Mouse (Mus musculus): ENCODE data around the gene Ebf1. TPM values are rescaled to one million over a fixed set of nuclear protein-coding genes. Genes with fewer than 3 reads are reported as not detected.

Ebf1 gene
- polyA plus RNA-seq, 1 experiment, result not detected

DNA sequence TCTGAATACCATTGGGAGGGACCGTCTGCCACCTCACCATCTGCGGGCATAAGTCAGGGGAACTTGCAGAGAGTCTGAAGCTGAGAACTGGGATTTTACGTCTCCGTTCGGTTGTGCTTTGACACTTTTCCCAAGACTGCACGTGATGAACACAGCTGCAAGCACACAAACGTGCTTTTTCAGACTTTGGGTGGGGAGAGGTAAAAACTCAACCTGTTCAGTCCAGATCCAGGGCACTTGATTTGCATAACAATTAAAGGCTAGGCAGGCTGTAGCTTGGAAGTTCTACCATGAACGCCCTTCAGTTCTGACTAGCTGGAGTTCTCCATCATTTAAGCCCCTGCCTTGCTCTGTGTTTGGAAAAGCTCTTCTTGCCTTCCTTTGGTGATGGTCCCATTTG is 246.8 kb downstream of the Ebf1 start:
- no peaks in the 10 kb centered on the region for H3K4me1 ChIP-seq (ENCODE audit: control insufficient read depth, insufficient read depth, low read length)
- TF ChIP-seq CTCF (IDR thresholded peaks at IDR 0.05; ENCODE audit: insufficient read depth, low read depth, low read length) (no peak), POLR2A (IDR thresholded peaks at IDR 0.05; ENCODE audit: insufficient read depth, low read depth, low read length) (no peak)
- H3K4me3 ChIP-seq (ENCODE audit: insufficient read depth, low read depth, low read length), result no peak overlapping the region
- WGBS, result 67% methylated on average over 8 of the region's 8 CpGs
- H3K27ac ChIP-seq (ENCODE audit: insufficient read depth, low read depth, low read length), result no peak overlapping the region

DNA sequence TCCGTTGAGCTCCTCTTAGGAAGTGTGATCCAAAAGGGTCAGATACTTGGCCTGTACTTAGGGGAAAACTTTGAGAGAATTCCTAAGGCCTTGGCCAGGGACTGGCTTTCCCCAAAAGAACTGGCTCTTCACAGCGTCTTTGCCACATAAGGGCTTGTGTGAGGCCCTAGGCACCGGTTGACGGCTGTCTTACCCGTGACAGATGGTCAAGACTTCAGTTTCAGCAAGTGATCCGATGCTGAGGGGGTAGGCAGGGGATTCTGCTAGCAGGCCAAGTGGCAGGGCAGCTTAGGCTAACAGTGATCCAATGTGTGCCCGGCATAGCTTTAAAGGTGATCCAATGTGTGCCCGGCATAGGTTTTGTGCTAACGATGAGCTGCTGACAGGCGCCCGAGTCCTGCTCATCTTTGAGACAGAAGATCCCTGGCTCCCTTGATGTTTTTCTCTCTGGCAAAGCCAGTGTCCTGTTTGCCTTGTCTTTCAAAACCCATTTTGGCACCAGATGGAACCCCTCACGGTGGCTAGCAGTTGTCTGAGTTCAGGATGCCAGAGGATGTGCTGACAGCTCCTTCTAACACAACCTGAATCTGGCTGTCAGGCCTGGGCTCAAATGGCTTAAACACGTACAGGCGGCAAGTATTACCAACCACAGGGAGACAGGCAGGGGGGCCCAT is 249.5 kb downstream of the Ebf1 start:
- WGBS, result 85% methylated on average over 14 of the region's 14 CpGs
- no peak for TF ChIP-seq CTCF (IDR thresholded peaks at IDR 0.05; ENCODE audit: insufficient read depth, low read depth, low read length)
- TF ChIP-seq POLR2A (IDR thresholded peaks at IDR 0.05; ENCODE audit: insufficient read depth, low read depth, low read length), result no peak
- Histone ChIP-seq H3K4me1 (ENCODE audit: control insufficient read depth, insufficient read depth, low read length) (no peaks in the 10 kb centered on the region), H3K27ac (ENCODE audit: insufficient read depth, low read depth, low read length) (no peak overlapping the region), H3K4me3 (ENCODE audit: insufficient read depth, low read depth, low read length) (no peak overlapping the region)

DNA sequence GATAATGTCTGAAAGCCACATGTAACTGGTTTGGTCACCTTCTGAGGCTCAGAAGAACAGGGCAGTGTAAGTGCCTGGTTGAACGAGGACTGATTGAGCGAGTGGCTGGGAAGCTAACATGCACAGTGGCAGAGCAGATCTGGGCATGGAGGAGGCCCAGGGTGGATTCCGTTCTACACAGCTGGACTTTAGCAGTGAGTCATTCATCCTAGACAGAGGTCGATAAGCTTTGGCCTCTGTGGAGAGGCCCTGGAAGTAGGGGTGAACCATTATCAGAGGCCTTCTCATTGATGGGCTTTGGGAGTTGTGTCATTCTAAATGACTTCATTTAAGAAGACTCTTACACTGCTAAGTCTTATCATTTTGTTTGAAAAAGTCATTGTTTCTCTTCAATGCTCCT is 250.3 kb downstream of the Ebf1 start:
- Histone ChIP-seq H3K27ac (ENCODE audit: insufficient read depth, low read depth, low read length) (no peak overlapping the region), H3K4me3 (ENCODE audit: insufficient read depth, low read depth, low read length) (no peak overlapping the region), H3K4me1 (ENCODE audit: control insufficient read depth, insufficient read depth, low read length) (no peaks in the 10 kb centered on the region)
- WGBS, result 91% methylated on average over 4 of the region's 4 CpGs
- no peak for TF ChIP-seq CTCF (IDR thresholded peaks at IDR 0.05; ENCODE audit: insufficient read depth, low read depth, low read length)
- no peak for TF ChIP-seq POLR2A (IDR thresholded peaks at IDR 0.05; ENCODE audit: insufficient read depth, low read depth, low read length)

DNA sequence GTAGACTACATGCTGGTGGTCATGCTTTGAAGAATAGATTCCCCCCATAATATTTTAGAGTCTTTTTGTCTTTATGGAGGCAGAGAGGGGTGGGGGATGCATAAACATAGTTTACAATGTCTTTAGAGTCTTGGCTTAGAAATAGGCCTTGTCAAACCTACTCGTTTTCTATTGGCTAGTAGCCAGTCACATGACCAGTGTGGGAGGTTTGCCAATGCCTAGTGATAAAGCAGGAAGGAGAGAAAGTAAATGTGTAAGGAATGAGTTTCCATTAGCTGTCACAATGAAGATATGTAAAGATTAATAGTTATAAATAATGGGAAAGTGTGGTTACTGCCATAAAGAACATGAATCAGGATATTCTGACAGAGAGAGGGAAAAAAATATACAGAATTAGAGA is 256.8 kb downstream of the Ebf1 start:
- TF ChIP-seq CTCF (IDR thresholded peaks at IDR 0.05; ENCODE audit: insufficient read depth, low read depth, low read length), result no peak
- no peak for TF ChIP-seq POLR2A (IDR thresholded peaks at IDR 0.05; ENCODE audit: insufficient read depth, low read depth, low read length)
- H3K4me3 ChIP-seq (ENCODE audit: insufficient read depth, low read depth, low read length), result no peak overlapping the region
- H3K27ac ChIP-seq (ENCODE audit: insufficient read depth, low read depth, low read length), result no peak overlapping the region
- 13% methylated on average over 1 of the region's 1 CpGs for WGBS
- no peaks in the 10 kb centered on the region for H3K4me1 ChIP-seq (ENCODE audit: control insufficient read depth, insufficient read depth, low read length)

DNA sequence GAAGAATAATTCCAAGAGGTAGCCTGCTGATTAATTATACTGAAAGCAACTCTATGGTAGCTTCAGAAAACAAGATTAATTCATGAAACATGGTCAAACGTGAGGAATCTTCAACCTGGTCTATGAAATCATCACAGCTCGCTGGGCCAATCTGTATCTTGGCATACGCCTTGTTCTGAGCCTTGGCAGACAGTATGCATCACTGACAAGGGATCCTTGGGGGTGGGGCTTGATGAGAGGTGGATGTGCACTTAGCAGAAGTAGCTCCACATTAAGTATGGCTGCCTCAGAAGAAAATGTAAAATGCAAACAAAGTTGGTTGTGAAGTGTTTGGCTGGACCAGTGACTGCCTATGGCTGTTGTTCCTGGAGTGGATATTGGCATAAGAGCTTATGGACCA is 258.1 kb downstream of the Ebf1 start:
- 67% methylated on average over 3 of the region's 3 CpGs for WGBS
- H3K4me1 ChIP-seq (ENCODE audit: control insufficient read depth, insufficient read depth, low read length), result no peaks in the 10 kb centered on the region
- TF ChIP-seq POLR2A (IDR thresholded peaks at IDR 0.05; ENCODE audit: insufficient read depth, low read depth, low read length), result no peak
- TF ChIP-seq CTCF (IDR thresholded peaks at IDR 0.05; ENCODE audit: insufficient read depth, low read depth, low read length), result no peak
- no peak overlapping the region for H3K4me3 ChIP-seq (ENCODE audit: insufficient read depth, low read depth, low read length)
- no peak overlapping the region for H3K27ac ChIP-seq (ENCODE audit: insufficient read depth, low read depth, low read length)

DNA sequence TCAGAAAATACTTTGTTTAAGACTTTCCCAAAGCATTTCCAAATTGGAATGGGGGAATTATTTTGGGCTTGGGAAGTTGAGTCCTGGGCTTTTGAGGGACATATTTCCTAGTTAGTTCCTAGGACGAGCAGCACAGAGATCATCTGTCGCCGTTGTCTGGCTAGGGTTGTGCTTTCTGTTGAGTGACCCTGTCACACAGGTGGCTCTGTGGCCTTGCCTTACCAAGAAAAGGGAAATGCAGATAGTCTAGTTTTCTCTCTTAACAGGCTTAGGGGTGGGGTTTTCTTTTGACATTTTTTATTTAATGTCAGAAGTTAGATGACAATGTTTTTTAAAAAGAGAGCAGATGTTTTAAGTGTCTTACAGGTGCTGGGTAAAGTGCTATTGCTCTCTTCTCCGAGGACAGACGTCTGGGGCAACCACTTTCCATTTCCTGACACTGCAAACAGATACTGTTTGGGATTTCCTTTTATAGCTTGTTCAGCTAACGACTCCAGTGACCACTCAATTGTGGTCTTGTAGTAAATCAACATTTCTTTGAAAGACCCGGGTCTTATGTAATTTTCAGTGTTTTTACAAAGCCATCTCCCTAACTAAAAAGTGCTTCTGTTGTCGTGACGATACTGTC is 264.1 kb downstream of the Ebf1 start:
- Histone ChIP-seq H3K4me3 (ENCODE audit: insufficient read depth, low read depth, low read length) (no peak overlapping the region), H3K27ac (ENCODE audit: insufficient read depth, low read depth, low read length) (no peak overlapping the region), H3K4me1 (ENCODE audit: control insufficient read depth, insufficient read depth, low read length) (no peaks in the 10 kb centered on the region)
- 83% methylated on average over 9 of the region's 9 CpGs for WGBS
- TF ChIP-seq CTCF (IDR thresholded peaks at IDR 0.05; ENCODE audit: insufficient read depth, low read depth, low read length) (no peak), POLR2A (IDR thresholded peaks at IDR 0.05; ENCODE audit: insufficient read depth, low read depth, low read length) (no peak)

DNA sequence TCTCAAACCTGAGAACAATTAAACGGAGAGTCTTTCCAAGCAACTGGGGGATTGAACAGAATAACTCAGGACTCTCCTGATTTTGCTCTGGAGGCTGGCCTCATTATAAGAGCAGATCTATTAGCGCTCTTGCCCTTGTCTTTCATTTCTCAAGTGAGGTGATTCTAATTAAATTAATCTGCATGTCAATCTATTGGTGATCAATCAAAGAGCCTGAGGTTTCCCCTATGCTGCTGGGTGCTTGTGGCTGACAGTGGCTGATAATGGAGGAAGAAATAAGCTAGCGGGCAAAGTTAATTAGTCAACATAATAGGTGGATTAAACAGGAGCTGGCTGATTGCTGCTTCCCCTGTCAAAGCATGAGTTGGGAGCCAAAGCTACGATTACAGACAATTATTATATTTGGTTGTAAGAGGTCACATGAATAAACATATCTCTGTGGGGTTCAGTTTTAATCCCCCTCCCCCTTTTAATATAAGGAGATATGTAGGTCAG is 265.4 kb downstream of the Ebf1 start:
- TF ChIP-seq POLR2A (IDR thresholded peaks at IDR 0.05; ENCODE audit: insufficient read depth, low read depth, low read length) (no peak), CTCF (IDR thresholded peaks at IDR 0.05; ENCODE audit: insufficient read depth, low read depth, low read length) (no peak)
- H3K4me3 ChIP-seq (ENCODE audit: insufficient read depth, low read depth, low read length), result no peak overlapping the region
- 42% methylated on average over 4 of the region's 4 CpGs for WGBS

DNA sequence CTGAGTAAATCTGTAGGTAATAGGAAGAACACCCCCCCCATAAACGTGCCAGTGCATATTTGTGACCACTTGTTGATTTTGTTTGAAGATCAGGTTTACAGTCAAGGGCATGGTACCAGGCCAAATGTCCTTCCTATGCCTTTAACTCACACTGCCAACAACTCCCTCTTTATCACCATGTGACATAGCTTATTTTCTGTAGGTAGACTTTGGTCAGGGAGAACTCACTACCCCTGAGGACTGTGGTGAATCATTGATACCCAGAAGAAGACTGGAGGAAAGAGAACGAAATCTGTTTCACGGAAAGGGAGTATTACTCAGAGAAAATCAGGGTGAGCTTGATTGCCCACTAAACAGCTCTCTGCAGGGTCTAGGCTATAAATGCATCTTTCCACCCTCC is 267.2 kb downstream of the Ebf1 start:
- Histone ChIP-seq H3K4me1 (ENCODE audit: control insufficient read depth, insufficient read depth, low read length) (no peaks in the 10 kb centered on the region), H3K4me3 (ENCODE audit: insufficient read depth, low read depth, low read length) (no peak overlapping the region), H3K27ac (ENCODE audit: insufficient read depth, low read depth, low read length) (no peak overlapping the region)
- TF ChIP-seq POLR2A (IDR thresholded peaks at IDR 0.05; ENCODE audit: insufficient read depth, low read depth, low read length) (no peak), CTCF (IDR thresholded peaks at IDR 0.05; ENCODE audit: insufficient read depth, low read depth, low read length) (no peak)
- WGBS, result 73% methylated on average over 3 of the region's 3 CpGs

More for the DNA sequence above, 265.4 kb downstream of the Ebf1 start:
- Histone ChIP-seq H3K4me1 (ENCODE audit: control insufficient read depth, insufficient read depth, low read length) (no peaks in the 10 kb centered on the region), H3K27ac (ENCODE audit: insufficient read depth, low read depth, low read length) (no peak overlapping the region)

DNA sequence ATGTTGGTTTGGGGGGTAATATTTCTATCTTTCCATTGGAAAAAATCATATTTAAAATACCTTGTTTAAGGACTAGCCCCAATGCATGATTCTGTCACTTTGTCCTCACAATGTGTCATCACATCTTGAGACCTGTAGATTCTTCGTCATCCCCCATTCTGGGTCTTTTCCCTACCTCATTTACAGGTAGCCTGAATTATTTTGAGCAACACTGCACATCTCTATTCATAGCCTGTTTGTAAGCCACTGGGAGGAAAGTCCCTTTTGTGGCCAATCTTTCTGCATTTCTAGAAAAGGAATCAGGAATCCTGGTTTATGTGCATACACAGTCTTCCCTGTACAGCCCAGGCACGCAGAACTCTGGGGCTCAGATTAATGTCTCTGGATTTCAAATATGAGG is 269.8 kb downstream of the Ebf1 start:
- Histone ChIP-seq H3K27ac (ENCODE audit: insufficient read depth, low read depth, low read length) (no peak overlapping the region), H3K4me3 (ENCODE audit: insufficient read depth, low read depth, low read length) (no peak overlapping the region), H3K4me1 (ENCODE audit: control insufficient read depth, insufficient read depth, low read length) (no peaks in the 10 kb centered on the region)
- 81% methylated on average over 2 of the region's 2 CpGs for WGBS
- no peak for TF ChIP-seq POLR2A (IDR thresholded peaks at IDR 0.05; ENCODE audit: insufficient read depth, low read depth, low read length)
- no peak for TF ChIP-seq CTCF (IDR thresholded peaks at IDR 0.05; ENCODE audit: insufficient read depth, low read depth, low read length)

All from olfactory bulb, adult 2 months (tissue).